Mouse (Mus musculus) heart, adult 2 months (tissue): ENCODE measurements at regions not wholly inside any gene's neighbourhood (a gene's known extent, or its start where the extent isn't known, plus 50 kb on each side); places are given as distances from the start of the nearest gene placed in this dataset.

Experiments used
- DNase-seq, 2 experiments: peaks; one replicate each; pipeline ENCODE4 v3.0.0; 2021
- H3K27ac ChIP-seq: fragments of 200-600 bp; 2 replicates; pipeline ENCODE4 v1.8.1; 2022
- H3K27me3 ChIP-seq: fragments of 200-500 bp; 2 replicates; pipeline ENCODE4 v1.6.1; 2012; ENCODE audit warnings: mild to moderate bottlenecking, low read length, inconsistent platforms, mixed read lengths; ENCODE audit not compliant: control insufficient read depth, insufficient read depth
- H3K36me3 ChIP-seq: fragments of 200-500 bp; 2 replicates; pipeline ENCODE4 v1.6.1; 2012; ENCODE audit warnings: low read length, inconsistent platforms; ENCODE audit not compliant: control insufficient read depth, insufficient read depth
- H3K4me1 ChIP-seq: fragments of 200-500 bp; 2 replicates; pipeline ENCODE4 v1.6.1; 2011; ENCODE audit warnings: low read length; ENCODE audit not compliant: control insufficient read depth, insufficient read depth
- H3K4me3 ChIP-seq: fragments of 200-600 bp; 2 replicates; pipeline ENCODE4 v1.8.1; 2022
- H3K79me2 ChIP-seq: fragments of 200-500 bp; replicated peaks from 2 replicates; pipeline ENCODE4 v1.6.1; 2012; ENCODE audit warnings: mild to moderate bottlenecking, inconsistent platforms, low read length, moderate library complexity, mixed read lengths; ENCODE audit not compliant: control insufficient read depth, insufficient read depth
- H3K9ac ChIP-seq: fragments of 200-500 bp; 2 replicates; pipeline ENCODE4 v1.6.1; 2012; ENCODE audit warnings: low read depth, mild to moderate bottlenecking, control low read depth, inconsistent platforms, low read length, mixed read lengths
- CTCF ChIP-seq: fragments of 200-600 bp; IDR thresholded peaks from 2 replicates; pipeline ENCODE4 v1.8.1; 2022; ENCODE audit warnings: antibody characterized with exemption, mild to moderate bottlenecking, moderate library complexity
- EP300 ChIP-seq: fragments of 200-500 bp; IDR thresholded peaks from 2 replicates; pipeline ENCODE4 v1.6.1; 2011; ENCODE audit warnings: low read depth, low read length, control low read depth; ENCODE audit not compliant: insufficient read depth
- POLR2A ChIP-seq: fragments of 200-500 bp; IDR thresholded peaks from 2 replicates; pipeline ENCODE4 v1.6.1; 2011; ENCODE audit warnings: mild to moderate bottlenecking, low read depth, low read length, control low read depth; ENCODE audit not compliant: insufficient read depth
- WGBS: fragments of 180-500 bp; shearing (Covaris S2); methylation state at CpG from one replicate; pipeline ENCODE4 v1.1.7; 2018; 5-methylcytosine and 5-hydroxymethylcytosine counted together
- intact Hi-C: fragments of 180-260 bp; cut with DNase I; formaldehyde crosslinking; loops from one replicate; pipeline ENCODE4 v1.15.1; 2025

GRCm38 (mm10) chr12:39317229-39317628 lies 538.0 kb downstream of the Etv1 start:
- TF ChIP-seq EP300 (no peak), CTCF (no peak), POLR2A (no peak)
- intact Hi-C loops, result no loop called here
- WGBS, result 59% methylated on average over 4 of the region's 4 CpGs
- Histone ChIP-seq H3K36me3 (no peaks in the 10 kb centered on the region), H3K79me2 (no peaks in the 10 kb centered on the region), H3K4me3 (no peak overlapping the region), H3K27ac (no peak overlapping the region), H3K9ac (no peak overlapping the region), H3K27me3 (no peaks in the 10 kb centered on the region), H3K4me1 (no peaks in the 10 kb centered on the region; the same call in 1 of the 2 replicates)
- no peak for DNase-seq

- intact Hi-C loops, result no loop called here
- H3K27me3 ChIP-seq, result no peaks in the 10 kb centered on the region
- no peaks in the 10 kb centered on the region; the same call in 1 of the 2 replicates for H3K4me1 ChIP-seq
- 62% methylated on average over 1 of the region's 1 CpGs for WGBS
- H3K4me3 ChIP-seq, result no peak overlapping the region
- no peak overlapping the region for H3K27ac ChIP-seq
- no peak overlapping the region for H3K9ac ChIP-seq
- TF ChIP-seq CTCF (no peak), POLR2A (no peak), EP300 (no peak)
- no peaks in the 10 kb centered on the region for H3K79me2 ChIP-seq
- no peak for DNase-seq
- no peaks in the 10 kb centered on the region for H3K36me3 ChIP-seq
Observed at GRCm38 (mm10) chr12:39321453-39321852, 542.3 kb downstream of the Etv1 start.

GRCm38 (mm10) chr12:39326157-39326556 lies 547.0 kb downstream of the Etv1 start:
- Histone ChIP-seq H3K4me1 (no peaks in the 10 kb centered on the region), H3K4me3 (no peak overlapping the region), H3K79me2 (no peaks in the 10 kb centered on the region), H3K9ac (no peak overlapping the region), H3K27ac (no peak overlapping the region), H3K27me3 (no peaks in the 10 kb centered on the region), H3K36me3 (no peaks in the 10 kb centered on the region)
- 58% methylated on average over 7 of the region's 7 CpGs for WGBS
- no peak for DNase-seq
- TF ChIP-seq CTCF (no peak), POLR2A (no peak), EP300 (no peak)
- intact Hi-C loops, result no loop called here

- TF ChIP-seq EP300 (no peak), POLR2A (no peak), CTCF (no peak)
- WGBS, result 80% methylated on average over 4 of the region's 4 CpGs
- intact Hi-C loops, result no loop called here
Observed at GRCm38 (mm10) chr12:39326668-39327299, 547.6 kb downstream of the Etv1 start.

GRCm38 (mm10) chr12:39328377-39328776 lies 549.2 kb downstream of the Etv1 start:
- intact Hi-C loops, result no loop called here
- Histone ChIP-seq H3K27ac (no peak overlapping the region), H3K4me3 (no peak overlapping the region), H3K9ac (no peak overlapping the region), H3K27me3 (no peaks in the 10 kb centered on the region), H3K79me2 (no peaks in the 10 kb centered on the region), H3K4me1 (no peaks in the 10 kb centered on the region), H3K36me3 (no peaks in the 10 kb centered on the region)
- no peak for TF ChIP-seq EP300
- TF ChIP-seq POLR2A, result no peak
- TF ChIP-seq CTCF, result no peak
- no peak for DNase-seq

More at GRCm38 (mm10) chr12:39326668-39327299, 547.6 kb downstream of the Etv1 start:
- Histone ChIP-seq H3K36me3 (no peaks in the 10 kb centered on the region), H3K27ac (no peak overlapping the region), H3K27me3 (no peaks in the 10 kb centered on the region), H3K4me3 (no peak overlapping the region), H3K9ac (no peak overlapping the region), H3K79me2 (no peaks in the 10 kb centered on the region), H3K4me1 (no peaks in the 10 kb centered on the region)
- no peak for DNase-seq

GRCm38 (mm10) chr12:39339101-39339538 lies 559.9 kb downstream of the Etv1 start:
- DNase-seq, result no peak
- H3K27ac ChIP-seq, result no peak overlapping the region
- H3K27me3 ChIP-seq, result no peaks in the 10 kb centered on the region
- TF ChIP-seq EP300 (no peak), POLR2A (no peak), CTCF (no peak)
- no peaks in the 10 kb centered on the region for H3K79me2 ChIP-seq
- no peak overlapping the region for H3K4me3 ChIP-seq
- no peaks in the 10 kb centered on the region for H3K36me3 ChIP-seq
- 85% methylated on average over 5 of the region's 5 CpGs for WGBS
- intact Hi-C loops, result no loop called here
- no peaks in the 10 kb centered on the region for H3K4me1 ChIP-seq
- no peak overlapping the region for H3K9ac ChIP-seq
